Mouse (Mus musculus): ENCODE measurements around the gene Naa25.

Naa25 gene

GRCm38 (mm10) chr5:121452906-121453305, 55.2 kb downstream of the Naa25 start:
- peak in 1 of 2 experiments; percentile 20 for DNase-seq

GRCm38 (mm10) chr5:121453743-121454502, 56.2 kb downstream of the Naa25 start:
- DNase-seq, result no peak

- DNase-seq, result no peak
These were observed 56.7 kb downstream of the Naa25 start for GRCm38 (mm10) chr5:121454503-121454782.

- DNase-seq, result no peak
These were observed 58.0 kb downstream of the Naa25 start for GRCm38 (mm10) chr5:121455510-121456265.

- DNase-seq, result no peak
These were observed 63.8 kb downstream of the Naa25 start for GRCm38 (mm10) chr5:121461339-121462170.

GRCm38 (mm10) chr5:121462171-121462502, 64.4 kb downstream of the Naa25 start:
- DNase-seq, result no peak

GRCm38 (mm10) chr5:121462967-121463366, 65.2 kb downstream of the Naa25 start:
- DNase-seq, result peak; percentile 76 to 91

- DNase-seq, result no peak
These were observed 66.0 kb downstream of the Naa25 start for GRCm38 (mm10) chr5:121463601-121464250.

- DNase-seq, result no peak
These were observed 71.8 kb downstream of the Naa25 start for GRCm38 (mm10) chr5:121469566-121469965.

- no peak for DNase-seq
These were observed 74.7 kb downstream of the Naa25 start for GRCm38 (mm10) chr5:121472411-121472810.

GRCm38 (mm10) chr5:121474610-121475009, 76.9 kb downstream of the Naa25 start:
- DNase-seq, result peak in 1 of 2 experiments; percentile 67

GRCm38 (mm10) chr5:121476040-121476439, 78.3 kb downstream of the Naa25 start:
- DNase-seq, result no peak

GRCm38 (mm10) chr5:121477680-121478079, 79.9 kb downstream of the Naa25 start:
- peak in 1 of 2 experiments; percentile 62 for DNase-seq

GRCm38 (mm10) chr5:121484801-121485200, 87.1 kb downstream of the Naa25 start:
- no peak for DNase-seq

GRCm38 (mm10) chr5:121493305-121493704, 95.6 kb downstream of the Naa25 start:
- DNase-seq, result no peak

Measured in kidney, postnatal 25 days (tissue).